Mouse (Mus musculus) right cerebral cortex, postnatal 4 days (tissue): ENCODE data around the gene Slc22a20.

ENCODE experiments used
- DNase-seq: peaks from one replicate; pipeline ENCODE4 v3.0.0-alpha.2; 2022

Slc22a20 gene

GRCm38 (mm10) chr19:5950218-5950617 lies 35.7 kb downstream of the Slc22a20 start:
- no peak for DNase-seq

- DNase-seq, result no peak
These were observed 40.1 kb downstream of the Slc22a20 start for GRCm38 (mm10) chr19:5945891-5946290.

GRCm38 (mm10) chr19:5945027-5945426 lies 40.9 kb downstream of the Slc22a20 start:
- DNase-seq, result no peak

GRCm38 (mm10) chr19:5944145-5944544 lies 41.8 kb downstream of the Slc22a20 start:
- no peak for DNase-seq

GRCm38 (mm10) chr19:5943404-5943803 lies 42.5 kb downstream of the Slc22a20 start:
- no peak for DNase-seq

GRCm38 (mm10) chr19:5942581-5942980 lies 43.4 kb downstream of the Slc22a20 start:
- no peak for DNase-seq

GRCm38 (mm10) chr19:5940656-5941055 lies 45.3 kb downstream of the Slc22a20 start:
- DNase-seq, result no peak

GRCm38 (mm10) chr19:5940173-5940572 lies 45.8 kb downstream of the Slc22a20 start:
- DNase-seq, result peak; percentile 47

- no peak for DNase-seq
These were observed 46.2 kb downstream of the Slc22a20 start for GRCm38 (mm10) chr19:5939715-5940114.

- DNase-seq, result no peak
These were observed 47.4 kb downstream of the Slc22a20 start for GRCm38 (mm10) chr19:5938516-5938915.

- no peak for DNase-seq
These were observed 48.0 kb downstream of the Slc22a20 start for GRCm38 (mm10) chr19:5937836-5938406.

GRCm38 (mm10) chr19:5937095-5937835 lies 48.7 kb downstream of the Slc22a20 start:
- no peak for DNase-seq

- no peak for DNase-seq
These were observed 50.3 kb downstream of the Slc22a20 start for GRCm38 (mm10) chr19:5935691-5936090.

GRCm38 (mm10) chr19:5935266-5935665 lies 50.7 kb downstream of the Slc22a20 start:
- DNase-seq, result no peak

- DNase-seq, result peak; percentile 29
These were observed 56.0 kb downstream of the Slc22a20 start for GRCm38 (mm10) chr19:5929634-5930596.

GRCm38 (mm10) chr19:5928546-5928945 lies 57.4 kb downstream of the Slc22a20 start:
- DNase-seq, result no peak

GRCm38 (mm10) chr19:5928104-5928503 lies 57.8 kb downstream of the Slc22a20 start:
- DNase-seq, result no peak

- DNase-seq, result no peak
These were observed 58.4 kb downstream of the Slc22a20 start for GRCm38 (mm10) chr19:5927532-5927931.

GRCm38 (mm10) chr19:5927026-5927425 lies 58.9 kb downstream of the Slc22a20 start:
- DNase-seq, result no peak

- DNase-seq, result no peak
These were observed 60.6 kb downstream of the Slc22a20 start for GRCm38 (mm10) chr19:5925311-5925855.

- DNase-seq, result peak; percentile 92
These were observed 61.2 kb downstream of the Slc22a20 start, which contains the start of gene Cdc42ep2 for GRCm38 (mm10) chr19:5924713-5925093. Cdc42ep2 (minus strand) TSS chr19:5924816.

- DNase-seq, result peak; percentile 100
These were observed 61.8 kb downstream of the Slc22a20 start for GRCm38 (mm10) chr19:5923990-5924712.
